Mouse (Mus musculus): Measurements from ENCODE around the gene Cd28. TPM values are rescaled to one million over a fixed set of nuclear protein-coding genes. Genes with fewer than 3 reads are reported as not detected.

The Cd28 gene
- total and polyA plus RNA-seq, 3 experiments: 1.2 to 15.6 (median 11.8) TPM

DNA sequence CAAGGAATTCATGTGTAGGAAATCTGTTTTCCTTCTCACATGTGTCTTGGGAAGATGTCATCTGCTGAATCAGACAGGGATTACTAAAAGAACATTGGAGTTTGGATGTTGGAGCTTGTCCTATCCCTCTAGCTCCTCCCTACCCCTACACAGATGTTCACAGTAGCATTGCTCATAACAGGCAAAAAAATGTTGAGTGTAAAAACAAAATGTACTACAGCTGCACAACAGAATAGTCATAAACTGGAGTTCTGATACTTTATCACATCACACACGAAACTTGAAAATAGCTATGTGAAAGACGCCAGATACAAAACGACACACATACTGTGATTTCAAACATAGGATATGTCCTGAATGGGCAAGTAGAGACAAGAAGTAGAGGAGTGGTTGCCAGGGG lies 43.9 kb downstream of the Cd28 start:
- no peak for DNase-seq
- Histone ChIP-seq H3K36me3 (ENCODE audit: control insufficient read depth, insufficient read depth, low read length) (no peaks in the 10 kb centered on the region; the same call in 1 of the 2 replicates), H3K4me1 (ENCODE audit: control insufficient read depth, insufficient read depth, low read length) (peaks cover 1% of the 10 kb centered on the region), H3K27me3 (ENCODE audit: control insufficient read depth, insufficient read depth, low read length) (no peaks in the 10 kb centered on the region), H3K9ac (ENCODE audit: low read depth, low read length) (no peak overlapping the region), H3K79me2 (replicated peaks; ENCODE audit: control insufficient read depth, insufficient read depth, low read length) (no peaks in the 10 kb centered on the region), H3K4me3 (no peak overlapping the region), H3K27ac (no peak overlapping the region)
- intact Hi-C loops (cut with DNase I): no loop called here
- WGBS: 81% methylated on average over 3 of the region's 3 CpGs
- no peak for TF ChIP-seq CTCF (IDR thresholded peaks at IDR 0.05)
- TF ChIP-seq EP300 (IDR thresholded peaks at IDR 0.05; ENCODE audit: insufficient read depth, low read depth, low read length): no peak
- TF ChIP-seq POLR2A (IDR thresholded peaks at IDR 0.05; ENCODE audit: insufficient read depth, low read depth, low read length): no peak

GRCm38 (mm10) chr1:60761528-60762171 lies 45.0 kb downstream of the Cd28 start:
- no peaks in the 10 kb centered on the region for H3K79me2 ChIP-seq (replicated peaks; ENCODE audit: control insufficient read depth, insufficient read depth, low read length)
- H3K27ac ChIP-seq: no peak overlapping the region
- H3K4me3 ChIP-seq: no peak overlapping the region
- no peak for DNase-seq
- H3K4me1 ChIP-seq (ENCODE audit: control insufficient read depth, insufficient read depth, low read length): peaks cover 1% of the 10 kb centered on the region
- intact Hi-C loops (cut with DNase I): no loop called here
- TF ChIP-seq CTCF (IDR thresholded peaks at IDR 0.05) (no peak), POLR2A (IDR thresholded peaks at IDR 0.05; ENCODE audit: insufficient read depth, low read depth, low read length) (no peak), EP300 (IDR thresholded peaks at IDR 0.05; ENCODE audit: insufficient read depth, low read depth, low read length) (no peak)
- H3K27me3 ChIP-seq (ENCODE audit: control insufficient read depth, insufficient read depth, low read length): no peaks in the 10 kb centered on the region
- H3K9ac ChIP-seq (ENCODE audit: low read depth, low read length): no peak overlapping the region
- H3K36me3 ChIP-seq (ENCODE audit: control insufficient read depth, insufficient read depth, low read length): no peaks in the 10 kb centered on the region; the same call in 1 of the 2 replicates
- WGBS: 98% methylated on average over 3 of the region's 3 CpGs

DNA sequence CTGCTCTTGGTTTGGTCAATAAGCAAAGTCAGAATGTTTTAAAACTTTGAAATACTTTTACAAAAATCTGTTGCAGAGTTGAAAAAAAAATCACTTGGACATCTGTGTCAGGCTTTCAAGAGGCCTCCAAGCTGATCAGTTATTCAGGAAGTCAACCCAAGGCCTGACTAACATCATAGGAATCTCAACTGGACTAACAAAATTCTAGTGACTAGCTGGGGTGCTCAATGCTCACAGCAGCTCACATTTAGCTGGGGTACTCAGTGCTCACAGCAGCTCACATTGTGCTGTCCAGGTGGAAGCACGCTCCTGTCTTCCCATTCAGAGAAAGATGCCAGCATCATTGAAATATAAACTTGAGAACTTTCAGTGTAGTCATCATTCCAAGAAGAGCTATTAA lies 45.9 kb downstream of the Cd28 start:
- H3K79me2 ChIP-seq (replicated peaks; ENCODE audit: control insufficient read depth, insufficient read depth, low read length): no peaks in the 10 kb centered on the region
- H3K4me3 ChIP-seq: no peak overlapping the region
- intact Hi-C loops (cut with DNase I): no loop called here
- H3K36me3 ChIP-seq (ENCODE audit: control insufficient read depth, insufficient read depth, low read length): no peaks in the 10 kb centered on the region; the same call in 1 of the 2 replicates
- TF ChIP-seq CTCF (IDR thresholded peaks at IDR 0.05) (no peak), POLR2A (IDR thresholded peaks at IDR 0.05; ENCODE audit: insufficient read depth, low read depth, low read length) (no peak), EP300 (IDR thresholded peaks at IDR 0.05; ENCODE audit: insufficient read depth, low read depth, low read length) (no peak)
- no peaks in the 10 kb centered on the region for H3K27me3 ChIP-seq (ENCODE audit: control insufficient read depth, insufficient read depth, low read length)
- no peak overlapping the region; the same call in 1 of the 2 replicates for H3K27ac ChIP-seq
- 90% methylated on average over 1 of the region's 1 CpGs for WGBS
- peaks cover 1% of the 10 kb centered on the region for H3K4me1 ChIP-seq (ENCODE audit: control insufficient read depth, insufficient read depth, low read length)
- no peak for DNase-seq
- H3K9ac ChIP-seq (ENCODE audit: low read depth, low read length): no peak overlapping the region

- no peaks in the 10 kb centered on the region; the same call in 1 of the 2 replicates for H3K36me3 ChIP-seq (ENCODE audit: control insufficient read depth, insufficient read depth, low read length)
- WGBS: 85% methylated on average over 20 of the region's 20 CpGs
- TF ChIP-seq POLR2A (IDR thresholded peaks at IDR 0.05; ENCODE audit: insufficient read depth, low read depth, low read length) (no peak), CTCF (IDR thresholded peaks at IDR 0.05) (no peak), EP300 (IDR thresholded peaks at IDR 0.05; ENCODE audit: insufficient read depth, low read depth, low read length) (no peak)
- intact Hi-C loops (cut with DNase I): no loop called here
- H3K79me2 ChIP-seq (replicated peaks; ENCODE audit: control insufficient read depth, insufficient read depth, low read length): no peaks in the 10 kb centered on the region
- H3K4me1 ChIP-seq (ENCODE audit: control insufficient read depth, insufficient read depth, low read length): peaks cover 1% of the 10 kb centered on the region
- no peak overlapping the region for H3K4me3 ChIP-seq
- no peak for DNase-seq
- no peak overlapping the region for H3K9ac ChIP-seq (ENCODE audit: low read depth, low read length)
- no peaks in the 10 kb centered on the region for H3K27me3 ChIP-seq (ENCODE audit: control insufficient read depth, insufficient read depth, low read length)
- H3K27ac ChIP-seq: no peak overlapping the region
Observed at GRCm38 (mm10) chr1:60762916-60763315, 46.3 kb downstream of the Cd28 start.

DNA sequence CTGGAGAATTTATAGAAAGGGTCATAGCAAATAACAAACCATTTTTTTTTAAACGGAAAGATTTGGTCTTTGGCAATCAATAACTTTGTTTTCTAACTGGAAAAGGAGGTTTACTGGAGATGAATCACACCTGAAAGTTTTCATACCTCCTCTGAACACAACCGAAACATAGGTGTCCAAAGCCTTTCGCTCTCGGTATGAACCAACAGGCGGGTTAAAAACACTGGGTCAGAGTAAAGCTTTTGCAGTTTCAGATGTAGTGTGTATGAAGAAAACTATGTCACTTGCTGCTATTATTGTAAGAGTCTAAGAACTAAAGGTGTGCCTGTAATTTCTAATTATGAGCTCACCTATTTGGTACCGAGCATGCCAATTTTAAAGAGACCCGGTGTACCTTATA lies 55.2 kb downstream of the Cd28 start:
- no peaks in the 10 kb centered on the region for H3K27me3 ChIP-seq (ENCODE audit: control insufficient read depth, insufficient read depth, low read length)
- intact Hi-C loops (cut with DNase I): no loop called here
- H3K79me2 ChIP-seq (replicated peaks; ENCODE audit: control insufficient read depth, insufficient read depth, low read length): no peaks in the 10 kb centered on the region
- no peak overlapping the region for H3K4me3 ChIP-seq
- H3K9ac ChIP-seq (ENCODE audit: low read depth, low read length): no peak overlapping the region
- H3K27ac ChIP-seq: no peak overlapping the region
- TF ChIP-seq CTCF (IDR thresholded peaks at IDR 0.05): no peak
- TF ChIP-seq POLR2A (IDR thresholded peaks at IDR 0.05; ENCODE audit: insufficient read depth, low read depth, low read length): no peak
- no peak for TF ChIP-seq EP300 (IDR thresholded peaks at IDR 0.05; ENCODE audit: insufficient read depth, low read depth, low read length)
- no peaks in the 10 kb centered on the region for H3K36me3 ChIP-seq (ENCODE audit: control insufficient read depth, insufficient read depth, low read length)
- DNase-seq: no peak
- no peaks in the 10 kb centered on the region for H3K4me1 ChIP-seq (ENCODE audit: control insufficient read depth, insufficient read depth, low read length)
- 98% methylated on average over 7 of the region's 7 CpGs for WGBS

DNA sequence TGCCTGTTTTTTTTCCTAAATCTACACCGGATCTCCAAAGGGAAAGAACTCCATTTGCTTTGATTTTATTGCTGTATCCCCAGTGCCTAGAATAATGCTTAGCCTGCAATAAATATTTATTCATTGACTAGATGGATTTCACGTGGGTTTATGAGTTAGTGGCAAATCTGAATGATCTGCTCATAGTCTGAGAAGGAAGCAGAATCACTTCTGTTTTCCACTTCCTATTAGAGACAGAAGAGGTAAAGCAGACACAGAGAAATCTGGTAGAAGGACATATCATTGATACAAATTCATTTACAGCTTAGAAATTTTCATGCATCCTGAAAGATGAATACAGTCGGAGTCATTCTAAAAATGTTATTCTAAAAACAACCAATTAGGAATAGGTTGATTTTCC lies 56.6 kb downstream of the Cd28 start:
- WGBS: 80% methylated on average over 3 of the region's 3 CpGs
- TF ChIP-seq CTCF (IDR thresholded peaks at IDR 0.05) (no peak), EP300 (IDR thresholded peaks at IDR 0.05; ENCODE audit: insufficient read depth, low read depth, low read length) (no peak)
- H3K4me1 ChIP-seq (ENCODE audit: control insufficient read depth, insufficient read depth, low read length): peaks cover 2% of the 10 kb centered on the region; the same call in 1 of the 2 replicates

More for the DNA sequence above, 56.6 kb downstream of the Cd28 start:
- no peak overlapping the region for H3K4me3 ChIP-seq
- H3K36me3 ChIP-seq (ENCODE audit: control insufficient read depth, insufficient read depth, low read length): no peaks in the 10 kb centered on the region
- no peaks in the 10 kb centered on the region for H3K27me3 ChIP-seq (ENCODE audit: control insufficient read depth, insufficient read depth, low read length)
- no peak for DNase-seq
- H3K79me2 ChIP-seq (replicated peaks; ENCODE audit: control insufficient read depth, insufficient read depth, low read length): no peaks in the 10 kb centered on the region
- intact Hi-C loops (cut with DNase I): no loop called here
- H3K27ac ChIP-seq: no peak overlapping the region
- H3K9ac ChIP-seq (ENCODE audit: low read depth, low read length): no peak overlapping the region
